Mouse (Mus musculus) heart, postnatal 36 days (tissue): ENCODE data around the gene Nudt3. TPM values are rescaled to one million over a fixed set of nuclear protein-coding genes. Genes with fewer than 3 reads are reported as not detected.

Source experiments
- total RNA-seq, 2 experiments: library from RNA; stranded (reverse); gene quantifications; 2 replicates each; pipeline ENCODE4 v1.2.3; 2021

Nudt3 gene
- total RNA-seq, 2 experiments from 2014 or later: 312 to 315 TPM

Other genes starting within 250 kb of the Nudt3 start
- gene Grm4, start 102.1 kb downstream of the Nudt3 start, total RNA-seq: under 1 TPM; 0.11 to 0.14 TPM
- 10 to 100 TPM; 41.2 to 45.0 TPM for gene Hmga1, start 67.0 kb downstream of the Nudt3 start, total RNA-seq
- 10 to 100 TPM in 1 of 2 experiments, 1 to 10 TPM in 1; 7.4 to 10.4 TPM for gene AI413582, start 57.7 kb downstream of the Nudt3 start, total RNA-seq
- not detected for gene RPS10-NUDT3, start 11.7 kb upstream of the Nudt3 start, total RNA-seq
- 100 to 1,000 TPM; 533 to 572 TPM for gene Rps10, start 13.2 kb upstream of the Nudt3 start, total RNA-seq
- under 1 TPM in 1 of 2 experiments, not detected in 1; 0.49 TPM for gene Pacsin1, start 32.0 kb upstream of the Nudt3 start, total RNA-seq
- not detected for gene Spdef, start 105.5 kb upstream of the Nudt3 start, total RNA-seq
- gene D17Wsu92e, start 197.2 kb upstream of the Nudt3 start, total RNA-seq: 100 to 1,000 TPM; 135 to 140 TPM
- gene Snrpc, start 214.7 kb upstream of the Nudt3 start, total RNA-seq: 10 to 100 TPM; 56.8 to 57.4 TPM
- 10 to 100 TPM; 17.1 to 17.9 TPM for gene Uhrf1bp1, start 232.9 kb upstream of the Nudt3 start, total RNA-seq